Mouse (Mus musculus) G1E-ER4 (cell line): ENCODE results near the gene Stk26. TPM values are rescaled to one million over a fixed set of nuclear protein-coding genes. Genes with fewer than 3 reads are reported as not detected.

Experiments
- GATA1 ChIP-seq: IDR thresholded peaks from one replicate; pipeline ENCODE4 v1.8.0; 2012; ENCODE audit warnings: low read length, inconsistent platforms
- polyA plus RNA-seq: library from polyadenylated mRNA; stranded (reverse); fragments of >175 nt; gene quantifications from 2 replicates; pipeline ENCODE4 v1.2.3, GENCODE M21; 2012

The Stk26 gene
- polyA plus RNA-seq, 1 experiment: not detected

- TF ChIP-seq GATA1: no peak
These were observed 47.2 kb downstream of the Stk26 start for GRCm38 (mm10) chrX:50887999-50888398.

GRCm38 (mm10) chrX:50903497-50903896 lies 62.6 kb downstream of the Stk26 start:
- no peak for TF ChIP-seq GATA1

GRCm38 (mm10) chrX:50909915-50910314 lies 69.1 kb downstream of the Stk26 start:
- no peak for TF ChIP-seq GATA1

GRCm38 (mm10) chrX:50917389-50917788 lies 76.5 kb downstream of the Stk26 start:
- no peak for TF ChIP-seq GATA1

GRCm38 (mm10) chrX:50918754-50919153 lies 77.9 kb downstream of the Stk26 start:
- TF ChIP-seq GATA1: no peak

- no peak for TF ChIP-seq GATA1
These were observed 84.0 kb downstream of the Stk26 start for GRCm38 (mm10) chrX:50924629-50925364.

- TF ChIP-seq GATA1: no peak
These were observed 86.2 kb downstream of the Stk26 start for GRCm38 (mm10) chrX:50926893-50927545.

- no peak for TF ChIP-seq GATA1
These were observed 89.5 kb downstream of the Stk26 start for GRCm38 (mm10) chrX:50930309-50930708.

GRCm38 (mm10) chrX:50937117-50937516 lies 96.3 kb downstream of the Stk26 start:
- TF ChIP-seq GATA1: no peak

GRCm38 (mm10) chrX:50942610-50943009 lies 101.8 kb downstream of the Stk26 start, which contains the start of gene Frmd7:
Frmd7 (minus strand) TSS chrX:50942710.
- no peak for TF ChIP-seq GATA1

Other genes with a start within 250 kb of the Stk26 start
- not detected in 2 replicates for gene Frmd7, start 101.7 kb downstream of the Stk26 start, polyA plus RNA-seq
- gene Rap2c, start 177.0 kb downstream of the Stk26 start, polyA plus RNA-seq: 0.93 and 1.3 TPM in 2 replicates